Mouse (Mus musculus) CH12.LX (cell line): Measurements from ENCODE around the gene Lmna. TPM values are rescaled to one million over a fixed set of nuclear protein-coding genes. Genes with fewer than 3 reads are reported as not detected.

Experiments
- DNase-seq: peaks from one replicate; pipeline ENCODE4 v3.0.0-alpha.2; 2013; ENCODE audit errors: extremely low read depth
- H3K27ac ChIP-seq: 2 replicates; pipeline ENCODE4 v1.5.1; 2012; ENCODE audit warnings: low read depth, mild to moderate bottlenecking, control low read depth, moderate library complexity; ENCODE audit not compliant: insufficient read depth
- H3K27me3 ChIP-seq: replicated peaks from 2 replicates; pipeline ENCODE3; 2012; ENCODE audit warnings: inconsistent platforms
- H3K36me3 ChIP-seq, 2 experiments: replicated peaks in 1 of 2; 2 replicates each; pipeline versions ENCODE3 to v1.6.1; 2012; ENCODE audit warnings: inconsistent platforms in 1 of 2, low read length in 1 of 2, mild to moderate bottlenecking in 1 of 2, mixed read lengths in 1 of 2, moderate library complexity in 1 of 2; ENCODE audit not compliant: control insufficient read depth in 1 of 2, insufficient read depth in 1 of 2
- H3K4me1 ChIP-seq, 2 experiments: 2 replicates each; pipeline ENCODE4 v1.6.1; 2012; ENCODE audit warnings: inconsistent platforms in 1 of 2, moderate library complexity in 1 of 2; ENCODE audit not compliant: insufficient read depth in 2 of 2, control insufficient read depth in 1 of 2
- H3K4me2 ChIP-seq: 2 replicates; pipeline ENCODE4 v1.6.1; 2012; ENCODE audit warnings: low read depth, mild to moderate bottlenecking, control low read depth; ENCODE audit not compliant: poor library complexity, insufficient read depth, severe bottlenecking
- H3K4me3 ChIP-seq, 3 experiments: fragments of 150-350 bp in 1 of 3; sonication (generic) in 1 of 3; replicated peaks in 1 of 3; 2 replicates each; pipeline versions ENCODE3 to v1.5.1; 2011 to 2012; ENCODE audit warnings: low read depth in 2 of 3, low read length in 2 of 3, mild to moderate bottlenecking in 2 of 3, moderate library complexity in 2 of 3, control low read depth in 1 of 3, improper control_type of control experiment in 1 of 3, inconsistent platforms in 1 of 3, mixed read lengths in 1 of 3; ENCODE audit not compliant: poor library complexity in 1 of 3
- H3K79me2 ChIP-seq: replicated peaks from 2 replicates; pipeline ENCODE4 v1.6.1; 2012; ENCODE audit warnings: mild to moderate bottlenecking, moderate library complexity; ENCODE audit not compliant: control insufficient read depth, poor library complexity, insufficient read depth, severe bottlenecking; ENCODE audit errors: extremely low read depth
- H3K9ac ChIP-seq: 2 replicates; pipeline ENCODE4 v1.6.1; 2012; ENCODE audit warnings: low read depth, mild to moderate bottlenecking, control low read depth, moderate library complexity; ENCODE audit not compliant: insufficient read depth
- H3K9me3 ChIP-seq: replicated peaks from 2 replicates; pipeline ENCODE3; 2012; ENCODE audit warnings: low read length, inconsistent platforms, mixed read lengths
- BHLHE40 ChIP-seq: IDR thresholded peaks from 2 replicates; pipeline ENCODE4 v1.6.1; 2011; ENCODE audit warnings: mild to moderate bottlenecking, low read depth, low read length, improper control_type of control experiment
- CHD1 ChIP-seq: IDR thresholded peaks from 2 replicates; pipeline ENCODE4 v1.6.1; 2012; ENCODE audit warnings: low read depth, low read length, improper control_type of control experiment, inconsistent platforms
- CTCF ChIP-seq, 2 experiments: IDR thresholded peaks in 1 of 2; conservative IDR thresholded peaks in 1 of 2; 2 replicates each; pipeline ENCODE4 v1.5.1; 2011 to 2012; ENCODE audit warnings: low read depth in 2 of 2, low read length in 2 of 2, improper control_type of control experiment in 1 of 2, inconsistent platforms in 1 of 2, mild to moderate bottlenecking in 1 of 2, moderate library complexity in 1 of 2
- E2F4 ChIP-seq: IDR thresholded peaks from 2 replicates; pipeline ENCODE4 v1.6.1; 2011; ENCODE audit warnings: low read depth, low read length, improper control_type of control experiment; ENCODE audit not compliant: insufficient replicate concordance
- ELF1 ChIP-seq: IDR thresholded peaks from 2 replicates; pipeline ENCODE4 v1.6.1; 2014; ENCODE audit warnings: low read depth, mild to moderate bottlenecking, inconsistent platforms, low read length, improper control_type of control experiment
- ETS1 ChIP-seq: conservative IDR thresholded peaks from 2 replicates; pipeline ENCODE4 v1.6.1; 2012; ENCODE audit warnings: low read depth, mild to moderate bottlenecking, inconsistent platforms, low read length, improper control_type of control experiment, moderate library complexity
- GABPA ChIP-seq: IDR thresholded peaks from 2 replicates; pipeline ENCODE4 v1.6.1; 2012; ENCODE audit warnings: low read depth, low read length, improper control_type of control experiment, inconsistent platforms; ENCODE audit not compliant: insufficient replicate concordance
- HCFC1 ChIP-seq: IDR thresholded peaks from 2 replicates; pipeline ENCODE4 v1.6.1; 2012; ENCODE audit warnings: low read depth, mild to moderate bottlenecking, inconsistent platforms, low read length, improper control_type of control experiment
- IRF4 ChIP-seq: IDR thresholded peaks from 2 replicates; pipeline ENCODE4 v1.6.1; 2014; ENCODE audit warnings: low read depth, mild to moderate bottlenecking, inconsistent platforms, low read length, improper control_type of control experiment
- JUN ChIP-seq: IDR thresholded peaks from 2 replicates; pipeline ENCODE4 v1.6.1; 2011; ENCODE audit warnings: low read depth, mild to moderate bottlenecking, low read length, improper control_type of control experiment, moderate library complexity; ENCODE audit not compliant: insufficient read depth
- JUND ChIP-seq: conservative IDR thresholded peaks from 2 replicates; pipeline ENCODE4 v1.6.1; 2011; ENCODE audit warnings: low read depth, low read length, improper control_type of control experiment
- MAX ChIP-seq: IDR thresholded peaks from 2 replicates; pipeline ENCODE4 v1.6.1; 2011; ENCODE audit warnings: low read length, improper control_type of control experiment
- MAZ ChIP-seq: IDR thresholded peaks from 2 replicates; pipeline ENCODE4 v1.6.1; 2012; ENCODE audit warnings: low read depth, mild to moderate bottlenecking, inconsistent platforms, low read length, improper control_type of control experiment, moderate library complexity
- MXI1 ChIP-seq: IDR thresholded peaks from 2 replicates; pipeline ENCODE4 v1.6.1; 2011; ENCODE audit warnings: mild to moderate bottlenecking, low read depth, low read length, improper control_type of control experiment
- MYC ChIP-seq: IDR thresholded peaks from 2 replicates; pipeline ENCODE4 v1.6.1; 2011; ENCODE audit warnings: low read depth, mild to moderate bottlenecking, improper control_type of control experiment, low read length
- PAX5 ChIP-seq: IDR thresholded peaks from 2 replicates; pipeline ENCODE4 v1.6.1; 2012; ENCODE audit warnings: low read length, inconsistent platforms, mixed read lengths
- POLR2A ChIP-seq: IDR thresholded peaks from 2 replicates; pipeline ENCODE4 v1.6.1; 2011; ENCODE audit warnings: low read depth, mild to moderate bottlenecking, improper control_type of control experiment, low read length
- POLR2AphosphoS2 ChIP-seq: IDR thresholded peaks from 2 replicates; pipeline ENCODE4 v1.6.1; 2011; ENCODE audit warnings: low read depth, low read length, improper control_type of control experiment
- SIN3A ChIP-seq: IDR thresholded peaks from 2 replicates; pipeline ENCODE4 v1.6.1; 2012; ENCODE audit warnings: low read length, improper control_type of control experiment, inconsistent platforms
- SMC3 ChIP-seq: IDR thresholded peaks from 2 replicates; pipeline ENCODE4 v1.6.1; 2011; ENCODE audit warnings: low read depth, low read length, improper control_type of control experiment
- UBTF ChIP-seq: IDR thresholded peaks from 2 replicates; pipeline ENCODE4 v1.6.1; 2012; ENCODE audit warnings: low read depth, mild to moderate bottlenecking, inconsistent platforms, low read length, improper control_type of control experiment, moderate library complexity
- USF1 ChIP-seq: IDR thresholded peaks from 2 replicates; pipeline ENCODE4 v1.6.1; 2014; ENCODE audit warnings: low read depth, mild to moderate bottlenecking, inconsistent platforms, low read length, improper control_type of control experiment
- USF2 ChIP-seq: conservative IDR thresholded peaks from 2 replicates; pipeline ENCODE4 v1.6.1; 2011; ENCODE audit warnings: low read depth, low read length, improper control_type of control experiment
- ZC3H11A ChIP-seq: IDR thresholded peaks from 2 replicates; pipeline ENCODE4 v1.6.1; 2012; ENCODE audit warnings: low read depth, mild to moderate bottlenecking, inconsistent platforms, low read length, improper control_type of control experiment
- ZNF384 ChIP-seq: IDR thresholded peaks from 2 replicates; pipeline ENCODE4 v1.6.1; 2012; ENCODE audit warnings: low read depth, low read length, improper control_type of control experiment, inconsistent platforms
- dilution Hi-C: fragments of 300-500 bp; cut with MboI; formaldehyde crosslinking; loops from 2 replicates; pipeline ENCODE4 v1.14.3; 2020; ENCODE audit warnings: low sequenced_read_pairs; ENCODE audit not compliant: extremely low pct_unique_long_range_greater_than_20kb, extremely low pct_ligation_motif_present
- in situ Hi-C: fragments of 300-500 bp; cut with MboI; formaldehyde crosslinking; loops from 3 replicates; pipeline ENCODE4 v1.14.3; 2019; ENCODE audit warnings: low sequenced_read_pairs, low pct_ligation_motif_present, low pct_unique_long_range_greater_than_20kb, mixed read lengths
- polyA plus RNA-seq: library from polyadenylated mRNA; unstranded; fragments of >175 nt; gene quantifications from 2 replicates; pipeline ENCODE4 v1.2.1, GENCODE M21; 2012; ENCODE audit warnings: low read depth; ENCODE audit not compliant: insufficient read length
- total RNA-seq, 2 experiments: library from RNA; depleted of rRNA; stranded (reverse); fragments of 300-350 nt in 1 of 2; fragments of >200 nt in 1 of 2; gene quantifications; 2 replicates each; pipeline ENCODE4 v1.2.3; 2012 to 2014

Lmna gene
- total and polyA plus RNA-seq, 3 experiments, result 16.1 to 67.7 (median 17.2) TPM

DNA sequence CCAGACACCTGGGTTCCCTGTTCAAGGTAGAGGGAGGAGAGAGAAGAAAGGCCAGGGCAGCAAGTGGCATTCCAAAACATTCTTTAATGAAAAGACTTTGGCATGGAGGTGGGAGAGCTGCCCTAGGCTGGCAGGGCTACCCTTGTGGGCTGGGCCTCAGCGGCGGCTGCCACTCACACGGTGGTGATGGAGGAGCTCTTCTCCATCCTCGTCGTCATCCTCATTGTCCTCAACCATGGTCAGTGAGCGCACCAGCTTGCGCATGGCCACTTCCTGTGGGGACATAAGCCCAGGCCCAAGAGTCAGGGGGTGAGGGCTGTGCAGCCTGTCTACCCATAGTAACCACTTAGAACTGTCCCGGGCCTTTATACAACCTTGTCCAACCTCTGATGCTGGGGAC is 26.6 kb downstream of the Lmna start:
- dilution Hi-C loops, result no loop called here
- in situ Hi-C loops, result no loop called here
- H3K36me3 ChIP-seq, result peaks cover 34 to 55% of the 10 kb centered on the region in 2 experiments
- no peak overlapping the region for H3K4me3 ChIP-seq
- H3K9ac ChIP-seq, result no peak overlapping the region
- H3K79me2 ChIP-seq, result no peaks in the 10 kb centered on the region
- TF ChIP-seq MAZ, result no peak
- no peak for TF ChIP-seq SMC3
- no peak for TF ChIP-seq JUN
- TF ChIP-seq MYC, result no peak
- TF ChIP-seq ELF1, result no peak
- peaks cover 17% of the 10 kb centered on the region for H3K27me3 ChIP-seq
- H3K9me3 ChIP-seq, result no peaks in the 10 kb centered on the region
- H3K4me1 ChIP-seq, result peaks cover 0 to 2% of the 10 kb centered on the region in 2 experiments; a peak in 3 of 4 replicates
- no peak overlapping the region for H3K27ac ChIP-seq
- DNase-seq, result no peak
- H3K4me2 ChIP-seq, result no peak overlapping the region

DNA sequence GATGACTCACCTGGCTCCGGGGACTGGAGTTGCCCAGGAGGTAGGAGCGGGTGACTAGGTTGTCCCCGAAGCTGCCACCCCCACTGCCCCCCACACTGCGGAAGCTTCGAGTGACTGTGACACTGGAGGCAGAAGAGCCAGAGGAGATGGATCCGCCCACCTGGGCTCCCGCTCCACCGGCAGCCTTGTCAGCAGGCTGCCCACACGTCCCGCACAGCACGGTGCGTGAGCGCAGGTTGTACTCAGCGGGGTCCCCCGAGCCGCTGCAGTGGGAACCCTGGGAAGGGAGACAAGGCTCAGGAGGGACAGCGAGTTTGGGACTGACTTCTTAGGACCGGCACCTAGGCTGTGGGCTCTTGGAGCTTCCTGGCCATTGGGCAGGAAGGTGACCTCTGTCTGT is 27.4 kb downstream of the Lmna start:
- in situ Hi-C loops, result no loop called here
- peaks cover 30 to 49% of the 10 kb centered on the region in 2 experiments for H3K36me3 ChIP-seq

DNA sequence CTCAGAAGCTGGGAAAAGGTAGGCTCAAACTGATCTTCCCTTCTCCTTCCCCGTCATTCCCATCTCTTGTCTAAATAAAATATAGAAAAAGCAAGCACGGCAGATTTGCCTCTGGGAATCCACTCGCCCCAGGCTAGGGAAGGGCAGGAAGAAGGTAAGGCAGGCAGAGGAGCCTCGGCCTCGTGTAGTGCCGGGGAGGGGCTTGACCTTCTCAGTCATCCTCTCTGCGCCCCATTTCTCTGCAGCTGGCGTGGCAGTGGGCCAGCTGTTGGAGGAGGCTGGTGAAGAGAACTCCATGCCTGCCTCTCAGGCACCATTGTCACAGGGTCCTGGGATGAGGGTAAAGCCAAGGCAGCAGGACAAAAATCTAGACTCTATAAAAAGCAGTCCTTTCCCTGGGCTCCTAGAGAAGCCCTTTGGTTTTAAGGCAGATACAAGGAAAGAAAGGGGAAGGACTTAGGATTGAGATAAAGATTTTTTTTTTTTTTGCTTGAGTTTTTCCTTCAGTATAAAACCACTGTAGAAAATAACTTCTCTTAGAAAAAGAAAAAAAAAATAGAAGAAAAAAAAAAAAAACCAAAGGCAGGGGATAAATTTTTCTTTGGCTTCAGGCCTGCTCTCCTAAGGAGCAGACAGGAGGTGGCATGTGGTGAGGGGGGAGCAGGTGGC is 28.2 kb downstream of the Lmna start:
- TF ChIP-seq JUND (no peak), ETS1 (no peak), E2F4 (no peak), USF1 (no peak), MXI1 (no peak), UBTF (no peak), IRF4 (no peak), POLR2A (no peak)
- TF ChIP-seq, all 38 proteins: peak for 0
- H3K4me1 ChIP-seq, result 0 out of 4 replicates have a peak, but pooled peaks cover 0 to 2% of the 10 kb centered on the region in 2 experiments
- H3K4me3 ChIP-seq, result no peak overlapping the region
- no peaks in the 10 kb centered on the region for H3K79me2 ChIP-seq
- H3K27ac ChIP-seq, result no peak overlapping the region
- peaks cover 18% of the 10 kb centered on the region for H3K27me3 ChIP-seq
- in situ Hi-C loops (no loop called here), dilution Hi-C loops (no loop called here)
- no peak for DNase-seq
- no peak overlapping the region for H3K9ac ChIP-seq
- peaks cover 23 to 41% of the 10 kb centered on the region in 2 experiments for H3K36me3 ChIP-seq
- H3K4me2 ChIP-seq, result no peak overlapping the region
- H3K9me3 ChIP-seq, result no peaks in the 10 kb centered on the region

More for the DNA sequence above, 27.4 kb downstream of the Lmna start:
- Histone ChIP-seq H3K4me1 (0 out of 4 replicates have a peak, but pooled peaks cover 0 to 2% of the 10 kb centered on the region in 2 experiments), H3K4me2 (no peak overlapping the region)
- TF ChIP-seq POLR2A (no peak), UBTF (no peak), PAX5 (no peak), CHD1 (no peak), BHLHE40 (no peak), HCFC1 (no peak), SMC3 (no peak), ELF1 (no peak), USF2 (no peak), SIN3A (no peak), USF1 (no peak), ZNF384 (no peak), MAX (no peak), GABPA (no peak), CTCF (conservative IDR thresholded peaks at IDR 0.05 in 1 of 2, IDR thresholded peaks at IDR 0.05 in 1 of 2; ENCODE audit: low read depth in 2 of 2, low read length in 2 of 2) (no peak), ZC3H11A (no peak), POLR2AphosphoS2 (no peak)
- TF ChIP-seq, all 38 proteins: peak for 0
- no peak overlapping the region for H3K4me3 ChIP-seq
- dilution Hi-C loops, result no loop called here
- H3K9me3 ChIP-seq, result no peaks in the 10 kb centered on the region
- DNase-seq, result no peak
- H3K27ac ChIP-seq, result no peak overlapping the region
- H3K27me3 ChIP-seq, result peaks cover 17% of the 10 kb centered on the region
- no peak overlapping the region for H3K9ac ChIP-seq
- no peaks in the 10 kb centered on the region for H3K79me2 ChIP-seq
